Mouse (Mus musculus): Measurements from ENCODE around the gene Gm28372. TPM values are rescaled to one million over a fixed set of nuclear protein-coding genes. Genes with fewer than 3 reads are reported as not detected.
A peak's percentile ranks its signal among the peaks of the same experiment; 100 is the strongest.

Gm28372 gene
- total and polyA plus RNA-seq, 2 experiments from 2014 or later, result not detected

DNA sequence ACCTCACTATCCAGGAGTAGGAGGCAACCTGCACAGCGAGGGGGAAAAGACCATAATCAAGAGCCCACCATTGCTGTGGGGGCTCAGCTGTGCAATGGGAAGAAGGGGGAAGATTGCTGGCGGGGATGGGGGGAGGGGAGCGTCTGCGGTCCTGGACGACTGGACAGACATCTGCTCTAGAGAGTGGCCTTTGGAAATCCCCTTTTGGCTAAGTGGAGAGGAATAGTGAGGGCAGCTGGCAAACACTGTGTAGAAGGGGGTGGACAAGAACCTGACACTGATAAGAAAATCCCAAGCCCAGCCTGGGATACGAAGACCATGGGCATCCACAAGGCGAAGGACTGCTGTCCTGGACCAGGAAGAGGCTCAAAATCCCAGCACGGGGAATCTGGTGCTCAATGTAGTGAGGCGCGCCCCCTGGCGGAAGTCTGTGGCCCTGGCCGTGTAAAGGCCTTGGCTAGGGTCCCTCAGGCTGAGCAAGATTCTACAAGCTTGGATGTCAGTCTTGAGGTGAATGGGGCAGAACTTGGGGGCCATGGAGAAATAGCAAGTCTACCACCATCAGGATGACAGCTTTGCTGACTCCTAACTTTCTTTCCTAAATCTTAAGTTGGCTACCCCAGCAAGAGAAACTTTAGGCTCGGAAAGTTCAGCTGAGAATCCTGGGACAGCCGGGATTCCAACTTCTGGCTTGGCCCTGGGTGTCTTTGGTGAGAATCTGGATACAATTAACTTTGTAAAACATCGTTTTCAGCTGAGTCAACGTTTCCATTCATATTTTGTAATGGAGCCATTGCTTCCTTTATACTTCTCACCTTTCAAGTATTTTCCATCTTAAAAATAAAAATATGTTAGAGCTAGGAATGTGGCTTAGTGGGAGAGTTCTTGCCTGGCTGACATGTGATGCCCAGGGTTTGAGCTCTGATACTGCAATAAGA is 6.8 kb downstream of the Gm28372 start:
- Histone ChIP-seq H3K4me2 (ENCODE audit: low read depth, low read length) (no peak overlapping the region), H3K9me3 (replicated peaks; ENCODE audit: control insufficient read depth, low read length) (no peaks in the 10 kb centered on the region), H3K4me1 (ENCODE audit: control insufficient read depth, insufficient read depth) (no peaks in the 10 kb centered on the region), H3K36me3 (replicated peaks; ENCODE audit: control insufficient read depth, insufficient read depth, low read length) (no peaks in the 10 kb centered on the region), H3K27ac (ENCODE audit: low read depth) (no peak overlapping the region), H3K9ac (replicated peaks; ENCODE audit: low read depth, low read length) (no peak overlapping the region), H3K4me3 (ENCODE audit: low read depth, low read length) (no peak overlapping the region), H3K27me3 (ENCODE audit: control insufficient read depth, insufficient read depth, low read length) (no peaks in the 10 kb centered on the region)
- ATAC-seq (ENCODE audit: insufficient read depth, low read depth) (peak; percentile 81; the same call in 1 of the 2 replicates), DNase-seq (ENCODE audit: low spot score) (peak; percentile 73)
- TF ChIP-seq CTCF (IDR thresholded peaks at IDR 0.05; ENCODE audit: low read depth), result peak; percentile 90
- no peak for TF ChIP-seq EP300 (IDR thresholded peaks at IDR 0.05; ENCODE audit: low read depth)
- WGBS, result 31% methylated on average over 16 of the region's 16 CpGs

DNA sequence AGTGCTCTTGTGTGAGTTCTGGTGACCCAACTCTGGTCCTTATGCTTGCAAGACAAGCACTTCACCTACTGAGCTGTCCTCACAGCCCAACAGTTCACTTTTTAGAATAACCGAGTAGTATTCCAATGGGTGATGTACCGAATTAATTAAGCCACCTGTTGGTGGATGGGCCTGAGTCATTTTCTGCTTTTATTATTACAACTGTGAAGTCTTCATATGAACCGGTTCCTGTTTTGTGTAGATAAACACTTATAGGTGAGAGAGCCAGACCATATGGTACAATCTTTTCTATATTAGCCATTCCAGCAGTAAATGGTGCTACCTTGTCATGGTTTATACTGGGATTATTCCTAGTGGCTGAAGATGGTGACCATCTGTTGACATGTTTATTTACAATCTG is 7.7 kb downstream of the Gm28372 start:
- Histone ChIP-seq H3K4me2 (ENCODE audit: low read depth, low read length) (no peak overlapping the region), H3K27ac (ENCODE audit: low read depth) (no peak overlapping the region), H3K4me3 (ENCODE audit: low read depth, low read length) (no peak overlapping the region), H3K9ac (replicated peaks; ENCODE audit: low read depth, low read length) (no peak overlapping the region), H3K9me3 (replicated peaks; ENCODE audit: control insufficient read depth, low read length) (no peaks in the 10 kb centered on the region), H3K36me3 (replicated peaks; ENCODE audit: control insufficient read depth, insufficient read depth, low read length) (no peaks in the 10 kb centered on the region), H3K4me1 (ENCODE audit: control insufficient read depth, insufficient read depth) (no peaks in the 10 kb centered on the region), H3K27me3 (ENCODE audit: control insufficient read depth, insufficient read depth, low read length) (no peaks in the 10 kb centered on the region)
- TF ChIP-seq CTCF (IDR thresholded peaks at IDR 0.05; ENCODE audit: low read depth), result no peak
- TF ChIP-seq EP300 (IDR thresholded peaks at IDR 0.05; ENCODE audit: low read depth), result no peak
- 78% methylated on average over 3 of the region's 3 CpGs for WGBS
- DNase-seq (ENCODE audit: low spot score), result no peak
- ATAC-seq (ENCODE audit: insufficient read depth, low read depth), result no peak

DNA sequence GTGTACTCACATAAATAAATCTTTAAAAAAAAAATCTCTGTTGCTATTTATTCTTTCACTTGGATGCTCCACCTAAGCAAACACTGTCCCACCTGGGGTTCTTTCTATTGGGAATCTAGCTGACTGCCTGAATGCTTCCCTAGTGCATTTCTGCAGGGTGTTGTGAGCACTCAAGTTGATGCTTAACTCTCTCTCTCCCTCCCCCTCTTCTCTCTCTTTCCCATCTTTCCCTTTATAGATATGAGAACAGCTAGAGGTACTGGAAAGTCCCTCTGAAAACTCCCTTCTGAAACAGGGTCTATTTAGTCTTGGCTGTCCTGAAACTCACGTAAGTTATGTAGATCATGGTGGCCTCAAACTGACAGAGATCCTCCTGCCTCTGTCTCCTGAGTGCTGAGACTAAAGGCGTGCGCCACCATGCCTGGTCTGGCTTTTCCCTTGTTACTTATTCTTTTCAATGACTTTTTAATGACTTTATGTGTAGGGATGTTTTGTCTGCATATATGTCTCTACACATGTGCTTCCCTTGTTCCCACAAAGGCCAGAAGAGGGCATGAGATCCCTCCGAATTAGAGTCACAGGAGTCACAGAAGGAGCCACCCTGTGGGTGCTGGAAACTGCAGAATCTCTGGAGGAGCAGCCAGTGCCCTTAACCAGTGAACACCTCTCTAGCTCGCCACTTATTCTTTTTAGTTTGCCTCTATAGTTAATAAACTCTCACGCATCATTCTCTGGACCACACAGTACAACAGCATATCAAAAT is 9.2 kb downstream of the Gm28372 start:
- Histone ChIP-seq H3K4me3 (ENCODE audit: low read depth, low read length) (no peak overlapping the region), H3K27me3 (ENCODE audit: control insufficient read depth, insufficient read depth, low read length) (no peaks in the 10 kb centered on the region), H3K4me1 (ENCODE audit: control insufficient read depth, insufficient read depth) (no peaks in the 10 kb centered on the region), H3K4me2 (ENCODE audit: low read depth, low read length) (no peak overlapping the region), H3K9me3 (replicated peaks; ENCODE audit: control insufficient read depth, low read length) (no peaks in the 10 kb centered on the region), H3K36me3 (replicated peaks; ENCODE audit: control insufficient read depth, insufficient read depth, low read length) (no peaks in the 10 kb centered on the region), H3K27ac (ENCODE audit: low read depth) (no peak overlapping the region), H3K9ac (replicated peaks; ENCODE audit: low read depth, low read length) (no peak overlapping the region)
- TF ChIP-seq CTCF (IDR thresholded peaks at IDR 0.05; ENCODE audit: low read depth) (peak; percentile 20; the same call in 1 of the 2 replicates), EP300 (IDR thresholded peaks at IDR 0.05; ENCODE audit: low read depth) (no peak)
- ATAC-seq (ENCODE audit: insufficient read depth, low read depth), result no peak
- DNase-seq (ENCODE audit: low spot score), result no peak
- WGBS, result 70% methylated on average over 6 of the region's 6 CpGs

DNA sequence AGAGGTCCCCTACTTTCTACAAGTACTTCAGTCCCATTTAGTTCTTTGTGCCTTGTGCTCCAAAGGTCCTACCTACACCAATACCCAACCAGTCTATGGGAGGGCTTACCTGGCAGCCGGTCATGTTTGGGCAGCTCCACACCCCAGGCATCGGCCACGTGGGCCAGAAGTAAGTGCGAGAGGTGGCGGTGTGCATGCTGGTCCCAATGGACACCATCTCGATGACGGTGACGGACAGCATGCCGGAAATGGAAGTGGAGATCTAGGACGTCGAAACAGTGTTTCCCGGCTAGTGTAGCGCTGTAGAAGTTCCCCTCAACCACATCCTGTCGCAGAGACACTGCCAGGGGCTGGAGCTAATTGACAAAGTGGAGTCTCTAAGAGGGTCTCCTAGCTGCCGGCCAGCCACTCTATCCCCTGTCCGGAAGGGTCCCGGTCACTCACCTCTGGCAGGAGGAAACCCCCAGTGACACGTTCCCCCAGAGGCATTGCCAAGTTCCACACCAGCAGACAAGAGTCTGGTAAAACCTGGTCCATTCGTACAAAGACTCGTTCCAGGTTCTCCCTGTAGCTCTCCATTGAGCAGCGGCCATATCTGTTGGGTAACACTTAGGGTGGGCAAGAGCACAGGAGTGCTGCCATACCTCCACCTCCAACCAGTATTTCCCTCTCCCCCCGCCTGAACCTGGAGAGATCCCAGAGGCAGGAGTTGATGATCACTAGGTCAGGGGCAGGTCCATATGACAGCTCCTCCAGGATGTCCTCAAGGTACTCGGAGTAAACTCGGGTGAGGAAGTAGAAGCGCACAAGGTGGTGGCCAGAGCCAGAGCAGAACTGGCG is 17.0 kb downstream of the Gm28372 start:
- DNase-seq (ENCODE audit: low spot score) (no peak), ATAC-seq (ENCODE audit: insufficient read depth, low read depth) (no peak)
- Histone ChIP-seq H3K4me2 (ENCODE audit: low read depth, low read length) (no peak overlapping the region), H3K9ac (replicated peaks; ENCODE audit: low read depth, low read length) (no peak overlapping the region), H3K36me3 (replicated peaks; ENCODE audit: control insufficient read depth, insufficient read depth, low read length) (no peaks in the 10 kb centered on the region), H3K4me1 (ENCODE audit: control insufficient read depth, insufficient read depth) (peaks cover 11% of the 10 kb centered on the region; the same call in 1 of the 2 replicates), H3K4me3 (ENCODE audit: low read depth, low read length) (no peak overlapping the region), H3K27ac (ENCODE audit: low read depth) (no peak overlapping the region), H3K9me3 (replicated peaks; ENCODE audit: control insufficient read depth, low read length) (no peaks in the 10 kb centered on the region), H3K27me3 (ENCODE audit: control insufficient read depth, insufficient read depth, low read length) (no peaks in the 10 kb centered on the region)
- no peak for TF ChIP-seq EP300 (IDR thresholded peaks at IDR 0.05; ENCODE audit: low read depth)
- WGBS, result 92% methylated on average over 26 of the region's 26 CpGs

Measured in heart, postnatal 0 days (tissue).